Mouse (Mus musculus) C2C12 (cell line): ENCODE measurements at regions not wholly inside any gene's neighbourhood (a gene's known extent, or its start where the extent isn't known, plus 50 kb on each side); places are given as distances from the start of the nearest gene placed in this dataset.

Experiments used
- H3K27me3 ChIP-seq: one replicate; pipeline ENCODE4 v1.6.1; 2011; ENCODE audit not compliant: control insufficient read depth, insufficient read depth, insufficient read length
- H3K36me3 ChIP-seq: one replicate; pipeline ENCODE4 v1.6.1; 2011; ENCODE audit not compliant: control insufficient read depth, insufficient read depth
- H3K4me3 ChIP-seq: one replicate; pipeline ENCODE4 v1.5.1; 2011; ENCODE audit warnings: mild to moderate bottlenecking, control low read depth; ENCODE audit not compliant: poor library complexity, insufficient read depth, severe bottlenecking
- H3K79me2 ChIP-seq: one replicate; pipeline ENCODE4 v1.6.1; 2011; ENCODE audit not compliant: control insufficient read depth, insufficient read depth
- H3K79me3 ChIP-seq: one replicate; pipeline ENCODE4 v1.6.1; 2011; ENCODE audit warnings: low read depth, control low read depth
- H3ac ChIP-seq: one replicate; pipeline ENCODE3; 2011; ENCODE audit warnings: low read depth; ENCODE audit not compliant: control insufficient read depth, insufficient read length
- CEBPB ChIP-seq: IDR thresholded peaks from one replicate; pipeline ENCODE4 v1.6.1; 2011; ENCODE audit warnings: low read depth, mild to moderate bottlenecking, control low read depth, moderate library complexity
- CTCF ChIP-seq: IDR thresholded peaks from one replicate; pipeline ENCODE4 v1.5.1; 2011; ENCODE audit not compliant: control insufficient read depth, insufficient read depth, insufficient read length
- FOSL1 ChIP-seq: IDR thresholded peaks from one replicate; pipeline ENCODE4 v1.8.0; 2011; ENCODE audit warnings: mild to moderate bottlenecking, low read length; ENCODE audit not compliant: poor library complexity, insufficient read depth, severe bottlenecking
- MAX ChIP-seq: IDR thresholded peaks from one replicate; pipeline ENCODE4 v1.6.1; 2011; ENCODE audit warnings: mild to moderate bottlenecking, control low read depth
- MYOD1 ChIP-seq: IDR thresholded peaks from one replicate; pipeline ENCODE4 v1.6.1; 2011; ENCODE audit warnings: low read depth; ENCODE audit not compliant: control insufficient read depth, insufficient read length
- MYOG ChIP-seq: IDR thresholded peaks from one replicate; pipeline ENCODE4 v1.6.1; 2011; ENCODE audit not compliant: control insufficient read depth, insufficient read length; ENCODE audit errors: extremely low read depth
- USF1 ChIP-seq: IDR thresholded peaks from one replicate; pipeline ENCODE4 v1.6.1; 2011; ENCODE audit warnings: low read depth, mild to moderate bottlenecking, control low read depth, moderate library complexity

DNA sequence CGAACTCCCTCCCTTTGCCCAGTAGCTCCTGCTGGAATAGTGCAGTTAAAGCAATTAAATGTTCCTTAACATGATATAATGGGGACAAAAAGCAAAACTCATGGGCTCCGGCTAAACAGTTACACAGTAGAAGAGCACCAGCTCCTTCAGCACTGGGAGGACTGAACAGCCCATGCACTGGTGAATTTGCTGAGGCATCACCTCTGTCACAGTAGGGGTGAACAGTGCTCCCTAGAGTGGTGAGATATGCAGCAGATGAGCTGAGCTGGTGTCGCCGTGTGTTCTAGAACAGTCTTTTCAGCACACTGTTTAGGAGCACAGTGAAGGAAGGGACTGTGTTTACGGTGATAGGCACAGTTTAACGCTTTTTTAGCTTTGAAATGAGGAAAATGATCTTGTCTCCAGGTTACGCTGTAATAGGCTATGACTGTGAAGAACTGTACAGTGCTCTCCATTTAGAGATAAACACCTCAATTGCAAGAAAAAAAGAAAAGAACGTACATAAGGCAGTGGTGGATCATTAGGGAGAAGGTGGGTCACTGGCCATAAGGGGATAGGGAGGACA lies 162.4 kb upstream of the Tgfbr2 start:
- Histone ChIP-seq H3K36me3 (no peaks in the 10 kb centered on the region), H3K79me3 (no peaks in the 10 kb centered on the region), H3ac (no peak overlapping the region), H3K27me3 (no peaks in the 10 kb centered on the region), H3K79me2 (no peaks in the 10 kb centered on the region), H3K4me3 (no peak overlapping the region)
- TF ChIP-seq MYOG, result no peak
- no peak for TF ChIP-seq FOSL1
- no peak for TF ChIP-seq CTCF
- no peak for TF ChIP-seq MYOD1
- TF ChIP-seq MAX, result no peak
- no peak for TF ChIP-seq USF1
- no peak for TF ChIP-seq CEBPB

DNA sequence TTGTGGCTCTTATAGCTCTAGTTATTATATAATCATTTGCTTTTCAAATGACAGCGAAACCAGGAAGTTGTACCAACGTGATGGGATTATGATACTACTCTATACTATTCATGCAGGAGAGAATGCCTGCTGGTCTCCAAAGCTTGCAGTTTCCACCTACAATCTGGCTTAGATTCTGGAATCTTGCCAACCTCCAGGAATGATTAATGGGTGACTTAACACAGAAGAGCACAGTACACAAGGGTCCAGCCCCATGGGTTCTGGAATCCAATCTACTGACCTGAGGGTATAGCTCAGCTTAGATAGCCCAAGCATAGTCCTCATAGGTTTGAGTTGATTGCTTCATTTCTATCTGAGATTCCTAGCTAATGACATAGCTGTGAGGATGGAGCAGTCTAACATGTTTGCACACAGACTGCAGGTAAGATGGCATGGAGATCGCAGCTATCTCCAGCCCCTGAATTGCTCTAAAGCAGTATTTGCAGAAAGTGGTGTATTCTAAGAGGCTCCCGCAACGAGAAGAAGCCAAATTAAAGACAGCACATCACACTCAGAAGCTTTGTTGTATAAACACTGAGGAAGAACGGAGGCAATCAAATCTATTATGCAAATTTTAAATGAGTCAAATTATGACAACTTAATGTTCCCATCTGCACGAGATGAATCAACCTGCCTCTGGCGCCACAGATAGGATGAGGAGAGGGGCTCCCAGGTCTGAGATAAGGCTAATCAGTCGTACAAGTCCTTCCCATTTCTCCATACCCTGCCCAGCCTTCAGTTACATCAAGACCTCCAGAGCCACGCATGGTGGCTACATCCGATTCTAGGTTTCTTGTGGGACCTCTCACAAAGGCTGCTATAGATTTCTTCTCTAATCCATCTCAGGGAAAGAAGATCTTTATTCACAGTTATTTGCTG lies 160.7 kb upstream of the Tgfbr2 start:
- TF ChIP-seq MYOG (no peak), USF1 (no peak)
- Histone ChIP-seq H3K4me3 (no peak overlapping the region), H3ac (no peak overlapping the region), H3K79me2 (no peaks in the 10 kb centered on the region), H3K27me3 (no peaks in the 10 kb centered on the region), H3K79me3 (no peaks in the 10 kb centered on the region), H3K36me3 (no peaks in the 10 kb centered on the region)

DNA sequence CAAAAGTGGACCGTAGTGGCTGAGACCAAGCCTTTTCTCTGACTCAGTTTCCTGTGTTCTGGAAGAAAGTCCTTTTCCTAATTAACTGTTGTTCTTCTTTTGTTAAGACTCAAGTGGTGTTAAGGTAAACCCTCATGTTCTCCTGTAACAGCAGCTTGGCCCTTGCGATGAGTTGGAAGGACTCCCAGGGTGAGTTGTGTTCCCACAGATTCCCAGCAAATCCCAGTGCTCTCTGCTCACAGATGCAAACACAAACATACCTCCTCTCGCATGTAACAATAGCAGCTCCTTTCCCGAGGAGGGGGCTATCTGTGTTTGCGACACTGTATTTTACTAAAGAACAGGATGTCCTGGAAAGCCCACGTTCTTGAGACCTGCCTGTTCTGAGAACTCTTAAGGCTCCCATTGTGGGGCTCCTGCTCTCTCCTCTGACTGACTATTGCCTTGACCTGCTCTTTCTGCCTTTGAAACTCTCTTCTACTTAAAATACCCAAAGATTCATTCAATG lies 158.8 kb upstream of the Tgfbr2 start:
- H3K79me2 ChIP-seq, result no peaks in the 10 kb centered on the region
- no peak overlapping the region for H3K4me3 ChIP-seq
- H3K79me3 ChIP-seq, result no peaks in the 10 kb centered on the region
- TF ChIP-seq CTCF (no peak), FOSL1 (no peak), MYOD1 (no peak), USF1 (no peak), MYOG (no peak), MAX (no peak), CEBPB (no peak)
- no peaks in the 10 kb centered on the region for H3K36me3 ChIP-seq
- H3ac ChIP-seq, result no peak overlapping the region
- no peaks in the 10 kb centered on the region for H3K27me3 ChIP-seq

DNA sequence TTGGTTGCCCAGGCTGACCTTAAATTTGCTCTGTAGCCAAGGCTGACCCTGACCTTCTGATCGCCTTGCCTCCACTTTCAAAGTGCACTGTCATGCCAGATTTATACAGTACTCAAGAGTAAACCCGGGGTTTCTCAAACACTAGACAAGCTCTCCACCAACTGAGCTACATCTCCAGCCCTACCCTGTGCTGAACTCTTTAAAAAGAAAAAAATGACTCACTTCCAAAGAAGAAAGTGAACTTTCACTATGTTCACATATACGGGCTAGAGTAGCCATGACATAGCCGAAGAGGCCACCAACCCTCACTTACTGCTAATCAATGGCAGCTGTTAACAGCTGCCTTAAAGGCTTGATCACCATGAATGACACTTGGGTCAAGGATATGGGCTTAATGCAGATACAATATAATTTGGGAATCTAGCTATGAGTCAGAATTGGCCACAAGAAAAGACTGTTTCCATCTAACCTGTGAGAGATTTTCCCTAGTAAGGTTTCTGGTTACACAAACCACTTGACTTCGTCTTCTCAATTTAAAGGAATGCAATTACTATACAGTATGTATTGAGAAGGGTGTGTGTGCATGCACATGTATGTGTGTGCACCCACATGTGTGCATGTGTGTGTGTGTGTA lies 157.4 kb upstream of the Tgfbr2 start:
- Histone ChIP-seq H3K4me3 (no peak overlapping the region), H3K36me3 (no peaks in the 10 kb centered on the region), H3K27me3 (no peaks in the 10 kb centered on the region), H3K79me3 (no peaks in the 10 kb centered on the region), H3K79me2 (no peaks in the 10 kb centered on the region), H3ac (no peak overlapping the region)
- TF ChIP-seq CEBPB (no peak), USF1 (no peak), MYOD1 (no peak), MAX (no peak), MYOG (no peak), CTCF (no peak), FOSL1 (no peak)

DNA sequence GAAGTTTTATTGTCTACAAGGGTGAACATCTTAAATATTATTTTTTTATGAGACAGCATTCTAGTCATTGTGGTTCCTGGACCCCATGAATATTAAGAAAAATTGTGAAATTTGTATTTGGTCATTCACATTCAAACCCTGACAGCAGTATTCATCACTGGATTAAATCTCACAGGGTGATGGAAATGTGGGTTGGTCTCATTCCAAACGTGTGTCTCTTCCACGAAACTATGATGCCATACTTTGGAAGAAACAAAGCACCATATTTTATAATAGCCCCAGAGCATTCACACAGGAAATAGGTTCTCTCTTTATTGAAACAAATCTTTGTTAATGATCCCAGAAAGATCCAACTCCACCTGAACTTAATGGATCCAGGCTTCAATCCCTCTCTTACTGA lies 156.2 kb upstream of the Tgfbr2 start:
- TF ChIP-seq MAX, result no peak
- no peak for TF ChIP-seq USF1
- TF ChIP-seq MYOG, result no peak
- TF ChIP-seq FOSL1, result no peak
- H3K79me2 ChIP-seq, result no peaks in the 10 kb centered on the region
- H3K36me3 ChIP-seq, result no peaks in the 10 kb centered on the region
- no peak overlapping the region for H3ac ChIP-seq
- no peaks in the 10 kb centered on the region for H3K79me3 ChIP-seq
- no peak overlapping the region for H3K4me3 ChIP-seq
- no peaks in the 10 kb centered on the region for H3K27me3 ChIP-seq

DNA sequence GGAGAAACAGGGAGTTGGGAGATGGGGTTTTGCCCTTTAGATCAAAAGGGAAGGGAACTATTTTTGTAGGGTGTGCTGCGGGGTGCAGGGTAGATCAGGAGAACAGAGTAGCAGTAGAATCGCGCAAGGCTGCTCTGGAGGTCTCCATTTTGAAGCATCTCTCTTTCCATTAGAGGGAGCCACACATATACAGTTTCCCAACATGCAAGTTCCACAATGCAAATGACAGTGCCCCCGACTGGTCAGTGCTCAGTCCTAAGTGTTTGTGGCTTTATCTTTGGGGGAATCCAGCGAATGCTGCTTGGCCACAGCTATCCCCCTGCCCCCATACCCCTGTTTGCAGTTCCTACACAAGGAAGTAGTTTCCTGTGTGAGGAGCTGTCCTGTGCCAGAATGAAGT lies 155.6 kb upstream of the Tgfbr2 start:
- Histone ChIP-seq H3K79me2 (no peaks in the 10 kb centered on the region), H3K79me3 (no peaks in the 10 kb centered on the region), H3ac (no peak overlapping the region), H3K27me3 (no peaks in the 10 kb centered on the region), H3K4me3 (no peak overlapping the region), H3K36me3 (no peaks in the 10 kb centered on the region)
- no peak for TF ChIP-seq USF1
- TF ChIP-seq CEBPB, result no peak
- TF ChIP-seq MAX, result no peak
- TF ChIP-seq FOSL1, result no peak
- no peak for TF ChIP-seq MYOD1
- no peak for TF ChIP-seq MYOG
- no peak for TF ChIP-seq CTCF
